Mouse (Mus musculus) B cell, adult 2 months (primary cell): ENCODE data around the gene Sh3pxd2a.
"Not testable (repeated sequence)": the region's sequence is repeated elsewhere in the genome, so short reads cannot be mapped to it uniquely, and the experiment has no call there.

Experiments used
- DNase-seq, 2 experiments: peaks; one replicate each; pipeline ENCODE4 v3.0.0; 2022

Gene Sh3pxd2a

GRCm38 (mm10) chr19:47403391-47404379 is 60.5 kb downstream of the Sh3pxd2a start:
- no peak for DNase-seq

- no peak for DNase-seq
Measured at GRCm38 (mm10) chr19:47402976-47403375, 61.2 kb downstream of the Sh3pxd2a start.

- no peak for DNase-seq
Measured at GRCm38 (mm10) chr19:47402544-47402943, 61.7 kb downstream of the Sh3pxd2a start.

GRCm38 (mm10) chr19:47399709-47400108 is 64.5 kb downstream of the Sh3pxd2a start:
- no peak for DNase-seq

GRCm38 (mm10) chr19:47399029-47399428 is 65.2 kb downstream of the Sh3pxd2a start:
- DNase-seq: no peak

- DNase-seq: no peak
Measured at GRCm38 (mm10) chr19:47397882-47398671, 66.1 kb downstream of the Sh3pxd2a start.

GRCm38 (mm10) chr19:47395338-47395737 is 68.9 kb downstream of the Sh3pxd2a start:
- no peak for DNase-seq

- DNase-seq: not testable (repeated sequence)
Measured at GRCm38 (mm10) chr19:47394781-47395180, 69.4 kb downstream of the Sh3pxd2a start.

GRCm38 (mm10) chr19:47390878-47391277 is 73.3 kb downstream of the Sh3pxd2a start:
- DNase-seq: no peak

GRCm38 (mm10) chr19:47387887-47388286 is 76.3 kb downstream of the Sh3pxd2a start:
- DNase-seq: no peak

- DNase-seq: no peak
Measured at GRCm38 (mm10) chr19:47387395-47387794, 76.8 kb downstream of the Sh3pxd2a start.

- DNase-seq: no peak
Measured at GRCm38 (mm10) chr19:47385971-47386370, 78.2 kb downstream of the Sh3pxd2a start.

- no peak for DNase-seq
Measured at GRCm38 (mm10) chr19:47384639-47385038, 79.6 kb downstream of the Sh3pxd2a start.

- DNase-seq: no peak
Measured at GRCm38 (mm10) chr19:47384036-47384435, 80.2 kb downstream of the Sh3pxd2a start.

GRCm38 (mm10) chr19:47382268-47382667 is 81.9 kb downstream of the Sh3pxd2a start:
- DNase-seq: peak in 1 of 2 experiments; percentile 12

- DNase-seq: no peak
Measured at GRCm38 (mm10) chr19:47381011-47381410, 83.2 kb downstream of the Sh3pxd2a start.

- DNase-seq: no peak
Measured at GRCm38 (mm10) chr19:47379141-47379540, 85.1 kb downstream of the Sh3pxd2a start.

- DNase-seq: no peak
Measured at GRCm38 (mm10) chr19:47374916-47375573, 89.2 kb downstream of the Sh3pxd2a start.

- DNase-seq: peak; percentile 79 to 81
Measured at GRCm38 (mm10) chr19:47374440-47374839, 89.8 kb downstream of the Sh3pxd2a start.

GRCm38 (mm10) chr19:47372044-47372443 is 92.2 kb downstream of the Sh3pxd2a start:
- DNase-seq: no peak

GRCm38 (mm10) chr19:47371521-47371920 is 92.7 kb downstream of the Sh3pxd2a start:
- no peak for DNase-seq

GRCm38 (mm10) chr19:47369008-47369407 is 95.2 kb downstream of the Sh3pxd2a start:
- no peak for DNase-seq
